In the genomic region with DNA sequence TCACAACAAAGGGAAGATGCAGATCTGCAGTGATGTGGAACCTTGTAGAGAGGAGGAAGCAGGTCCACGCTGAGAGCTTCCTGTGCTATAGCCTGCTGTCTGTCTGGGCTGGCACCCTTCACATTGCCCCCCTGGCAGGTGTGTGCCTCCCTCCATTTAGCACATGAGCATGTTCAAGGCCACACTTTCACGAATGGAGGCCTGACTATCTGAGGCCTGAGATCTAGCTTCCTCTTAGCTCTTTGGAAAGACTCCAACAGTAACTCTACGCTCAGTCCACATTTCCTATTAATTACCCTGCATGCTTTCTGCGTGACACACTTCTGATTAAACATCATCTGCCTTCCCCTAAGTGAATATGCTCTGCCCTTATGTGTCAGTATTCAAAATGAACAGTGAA, we compare ENCODE assay signal across 17 mouse cellular contexts.
DNase-seq lines count a peak whose midpoint lies in the region; ATAC-seq lines count a peak whose summit lies in the region.
"Had no signal": no experiment of that assay in that cellular context is flagged by ENCODE, and none has a peak within 500 bp of the region (broad histone marks: within the 10 kb centered on the region; RNA-seq: fewer than 3 reads in every experiment).

No protein-coding gene starts in this region.

- H3K9me3 ChIP-seq in hindbrain, embryonic 13.5 days: no peaks in the 10 kb centered on the region
- no peaks in the 10 kb centered on the region for H3K9me3 ChIP-seq in hindbrain, embryonic 14.5 days (ENCODE audit: control insufficient read depth, low read length)
- no peaks in the 10 kb centered on the region for H3K9me3 ChIP-seq in midbrain, embryonic 16.5 days (replicated peaks; ENCODE audit: control insufficient read depth, low read length, poor library complexity, severe bottlenecking)
- no peaks in the 10 kb centered on the region for H3K9me3 ChIP-seq in midbrain, embryonic 11.5 days (ENCODE audit: control insufficient read depth, low read length)
- H3K9me3 ChIP-seq: forebrain, embryonic 13.5 days; liver, embryonic 15.5 days; megakaryocyte, embryonic 14.5 days had no signal

- H3K4me2 ChIP-seq in hindbrain, embryonic 13.5 days: no peak overlapping the region
- no peak overlapping the region for H3K4me2 ChIP-seq in hindbrain, embryonic 14.5 days (replicated peaks)
- H3K4me2 ChIP-seq in midbrain, embryonic 16.5 days (ENCODE audit: low read length): no peak overlapping the region
- H3K4me2 ChIP-seq in midbrain, embryonic 11.5 days: no peak overlapping the region
- H3K4me2 ChIP-seq: forebrain, embryonic 13.5 days; liver, embryonic 15.5 days had no signal

- no peak overlapping the region for H3K4me3 ChIP-seq in hindbrain, embryonic 13.5 days
- no peak overlapping the region for H3K4me3 ChIP-seq in hindbrain, embryonic 14.5 days (replicated peaks; ENCODE audit: low read length)
- no peak overlapping the region for H3K4me3 ChIP-seq in midbrain, embryonic 16.5 days (ENCODE audit: low read depth, low read length)
- H3K4me3 ChIP-seq in midbrain, embryonic 11.5 days (ENCODE audit: low read depth, low read length): no peak overlapping the region
- H3K4me3 ChIP-seq: forebrain, embryonic 13.5 days; liver, embryonic 15.5 days; megakaryocyte, embryonic 14.5 days had no signal

- peaks cover 13% of the 10 kb centered on the region for H3K4me1 ChIP-seq in hindbrain, embryonic 13.5 days (replicated peaks)
- H3K4me1 ChIP-seq in hindbrain, embryonic 14.5 days (replicated peaks; ENCODE audit: control insufficient read depth, insufficient read depth, low read length): peaks cover 4% of the 10 kb centered on the region
- H3K4me1 ChIP-seq in midbrain, embryonic 16.5 days (ENCODE audit: control insufficient read depth, insufficient read depth, low read length): peaks cover 3% of the 10 kb centered on the region; the same call in 1 of the 2 replicates
- H3K4me1 ChIP-seq in midbrain, embryonic 11.5 days (ENCODE audit: control insufficient read depth, insufficient read depth, low read length): no peaks in the 10 kb centered on the region
- H3K4me1 ChIP-seq: liver, embryonic 15.5 days had no signal

- H3K27ac ChIP-seq in hindbrain, embryonic 13.5 days: peak overlapping the region; percentile 36; the same call in 1 of the 2 replicates
- no peak overlapping the region for H3K27ac ChIP-seq in hindbrain, embryonic 14.5 days
- H3K27ac ChIP-seq in midbrain, embryonic 16.5 days (ENCODE audit: low read length): peak overlapping the region; percentile 23; the same call in 1 of the 2 replicates
- H3K27ac ChIP-seq in midbrain, embryonic 11.5 days (ENCODE audit: low read depth, low read length): no peak overlapping the region
- H3K27ac ChIP-seq: forebrain, embryonic 13.5 days; liver, embryonic 15.5 days had no signal

- no peaks in the 10 kb centered on the region for H3K27me3 ChIP-seq in hindbrain, embryonic 13.5 days
- no peaks in the 10 kb centered on the region for H3K27me3 ChIP-seq in hindbrain, embryonic 14.5 days (ENCODE audit: control insufficient read depth, insufficient read depth, low read length)
- no peaks in the 10 kb centered on the region for H3K27me3 ChIP-seq in midbrain, embryonic 16.5 days (ENCODE audit: control insufficient read depth, insufficient read depth, low read depth, low read length)
- no peaks in the 10 kb centered on the region for H3K27me3 ChIP-seq in midbrain, embryonic 11.5 days (ENCODE audit: control insufficient read depth, insufficient read depth, low read length)
- H3K27me3 ChIP-seq: forebrain, embryonic 13.5 days; liver, embryonic 15.5 days had no signal

- 58% methylated on average over 4 of the region's 4 CpGs for WGBS in hindbrain, embryonic 13.5 days
- 43% methylated on average over 4 of the region's 4 CpGs for WGBS in hindbrain, embryonic 14.5 days
- 62% methylated on average over 4 of the region's 4 CpGs for WGBS in midbrain, embryonic 16.5 days
- 82% methylated on average over 4 of the region's 4 CpGs for WGBS in midbrain, embryonic 11.5 days

- ATAC-seq in hindbrain, embryonic 13.5 days (ENCODE audit: low FRiP score): no peak
- ATAC-seq in hindbrain, embryonic 14.5 days (ENCODE audit: low FRiP score): no peak
- no peak for ATAC-seq in midbrain, embryonic 16.5 days
- ATAC-seq in midbrain, embryonic 11.5 days (ENCODE audit: low FRiP score): no peak
- ATAC-seq: activated CD4-positive, CD25-positive, alpha-beta regulatory T cell, adult 4 months; forebrain, embryonic 13.5 days had no signal

- peaks cover 3% of the 10 kb centered on the region; the same call in 1 of the 2 replicates for H3K36me3 ChIP-seq in hindbrain, embryonic 13.5 days
- peaks cover 11% of the 10 kb centered on the region; the same call in 1 of the 2 replicates for H3K36me3 ChIP-seq in hindbrain, embryonic 14.5 days (replicated peaks; ENCODE audit: control insufficient read depth, insufficient read depth)
- peaks cover 7% of the 10 kb centered on the region; the same call in 1 of the 2 replicates for H3K36me3 ChIP-seq in midbrain, embryonic 16.5 days (ENCODE audit: control insufficient read depth, insufficient read depth, low read length)
- no peaks in the 10 kb centered on the region for H3K36me3 ChIP-seq in midbrain, embryonic 11.5 days (ENCODE audit: control insufficient read depth, insufficient read depth, low read length)
- H3K36me3 ChIP-seq: liver, embryonic 15.5 days had no signal

- no peak for DNase-seq in hindbrain, embryonic 14.5 days (ENCODE audit: low spot score)
- no peak for DNase-seq in midbrain, embryonic 11.5 days (ENCODE audit: low spot score, missing footprints)
- peak; percentile 79 for DNase-seq in Muller cell, postnatal 12 days (ENCODE audit: inconsistent ontology term)
- no peak for DNase-seq in left cerebral cortex, postnatal 4 days
- DNase-seq in thymus, postnatal 25 days: no peak
- DNase-seq: adrenal gland, postnatal 25 days; kidney, adult 2 months; kidney, postnatal 25 days; layer of hippocampus, adult 9-11 months; lung, postnatal 10 days; right cerebral cortex, adult 18-20 months had no signal

- intact Hi-C loops in left cerebral cortex, postnatal 4 days (cut with DNase I): no loop called here

- no peak overlapping the region for H3K9ac ChIP-seq in hindbrain, embryonic 13.5 days
- no peak overlapping the region for H3K9ac ChIP-seq in hindbrain, embryonic 14.5 days
- no peak overlapping the region for H3K9ac ChIP-seq in midbrain, embryonic 16.5 days (ENCODE audit: low read depth, low read length)
- H3K9ac ChIP-seq in midbrain, embryonic 11.5 days (ENCODE audit: low read length): no peak overlapping the region
- H3K9ac ChIP-seq: forebrain, embryonic 13.5 days; liver, embryonic 15.5 days had no signal

Comparison
In these comparisons a context has a peak if more than half of its experiments do, and no peak if none do; other contexts are left out.
1. H3K27ac ChIP-seq: peak in hindbrain, embryonic 13.5 days (single experiment) and midbrain, embryonic 16.5 days (single experiment); none in hindbrain, embryonic 14.5 days (single experiment) and midbrain, embryonic 11.5 days (single experiment).